Mouse (Mus musculus) thymus, adult 2 months (tissue): ENCODE measurements around the gene Nat8. TPM values are rescaled to one million over a fixed set of nuclear protein-coding genes. Genes with fewer than 3 reads are reported as not detected.

ENCODE experiments used
- DNase-seq: peaks from one replicate; pipeline ENCODE4 v3.0.0; 2021
- H3K27ac ChIP-seq: fragments of 200-500 bp; 2 replicates; pipeline ENCODE4 v1.5.1; 2012; ENCODE audit warnings: low read length, control low read depth; ENCODE audit not compliant: control insufficient read depth, insufficient read depth
- H3K27me3 ChIP-seq: fragments of 200-500 bp; 2 replicates; pipeline ENCODE4 v1.6.1; 2012; ENCODE audit warnings: mild to moderate bottlenecking, low read length, moderate library complexity, mixed read lengths; ENCODE audit not compliant: control insufficient read depth, insufficient read depth
- H3K36me3 ChIP-seq: fragments of 200-500 bp; 2 replicates; pipeline ENCODE4 v1.6.1; 2012; ENCODE audit warnings: mild to moderate bottlenecking, low read length, moderate library complexity; ENCODE audit not compliant: control insufficient read depth, insufficient read depth
- H3K4me1 ChIP-seq: fragments of 200-500 bp; replicated peaks from 2 replicates; pipeline ENCODE4 v1.6.1; 2012; ENCODE audit warnings: low read length; ENCODE audit not compliant: control insufficient read depth, insufficient read depth
- H3K4me3 ChIP-seq: fragments of 200-500 bp; 2 replicates; pipeline ENCODE4 v1.5.1; 2012; ENCODE audit warnings: mild to moderate bottlenecking, low read length, control low read depth, moderate library complexity; ENCODE audit not compliant: control insufficient read depth, insufficient read depth
- CTCF ChIP-seq: fragments of 200-500 bp; IDR thresholded peaks from 2 replicates; pipeline ENCODE4 v1.5.1; 2012; ENCODE audit warnings: mild to moderate bottlenecking, control low read depth, low read length, moderate library complexity, borderline replicate concordance; ENCODE audit not compliant: control insufficient read depth, poor library complexity, insufficient read depth; ENCODE audit errors: extremely low read depth
- POLR2A ChIP-seq: fragments of 200-500 bp; IDR thresholded peaks from 2 replicates; pipeline ENCODE4 v1.6.1; 2012; ENCODE audit warnings: mild to moderate bottlenecking, low read length, control low read depth, moderate library complexity; ENCODE audit not compliant: control insufficient read depth, poor library complexity, insufficient read depth; ENCODE audit errors: extremely low read depth
- WGBS: fragments of 180-500 bp; shearing (Covaris S2); methylation state at CpG from one replicate; pipeline ENCODE4 v1.1.7; 2018; 5-methylcytosine and 5-hydroxymethylcytosine counted together
- polyA plus RNA-seq: library from polyadenylated mRNA; depleted of rRNA; stranded (reverse); fragments of >200 nt; gene quantifications from 2 replicates; pipeline ENCODE4 v1.2.3, GENCODE M21; 2012

Gene Nat8
- polyA plus RNA-seq, 1 experiment: 0.35 TPM

GRCm38 (mm10) chr6:85863136-85863535 is 31.3 kb upstream of the Nat8 start:
- no peaks in the 10 kb centered on the region for H3K27me3 ChIP-seq
- H3K27ac ChIP-seq: no peak overlapping the region
- H3K4me1 ChIP-seq: no peaks in the 10 kb centered on the region
- H3K4me3 ChIP-seq: no peak overlapping the region
- no peak for DNase-seq
- TF ChIP-seq CTCF: no peak
- no peak for TF ChIP-seq POLR2A
- WGBS: 91% methylated on average over 2 of the region's 2 CpGs
- H3K36me3 ChIP-seq: no peaks in the 10 kb centered on the region

GRCm38 (mm10) chr6:85862565-85862964 is 30.7 kb upstream of the Nat8 start:
- Histone ChIP-seq H3K4me3 (no peak overlapping the region), H3K27ac (no peak overlapping the region), H3K27me3 (no peaks in the 10 kb centered on the region), H3K36me3 (no peaks in the 10 kb centered on the region), H3K4me1 (no peaks in the 10 kb centered on the region)
- no peak for DNase-seq
- WGBS: 83% methylated on average over 3 of the region's 3 CpGs
- TF ChIP-seq POLR2A: no peak
- no peak for TF ChIP-seq CTCF

- H3K4me1 ChIP-seq: no peaks in the 10 kb centered on the region
- no peak for DNase-seq
- no peaks in the 10 kb centered on the region for H3K36me3 ChIP-seq
- 98% methylated on average over 3 of the region's 3 CpGs for WGBS
- no peak overlapping the region for H3K27ac ChIP-seq
- H3K4me3 ChIP-seq: no peak overlapping the region
- no peaks in the 10 kb centered on the region for H3K27me3 ChIP-seq
- TF ChIP-seq POLR2A (no peak), CTCF (no peak)
Observed at GRCm38 (mm10) chr6:85861247-85861646, 29.4 kb upstream of the Nat8 start.

GRCm38 (mm10) chr6:85856194-85856678 is 24.4 kb upstream of the Nat8 start:
- 97% methylated on average over 1 of the region's 1 CpGs for WGBS
- Histone ChIP-seq H3K36me3 (no peaks in the 10 kb centered on the region), H3K27ac (no peak overlapping the region), H3K4me3 (no peak overlapping the region), H3K27me3 (no peaks in the 10 kb centered on the region), H3K4me1 (no peaks in the 10 kb centered on the region)
- no peak for DNase-seq
- TF ChIP-seq CTCF: no peak
- no peak for TF ChIP-seq POLR2A

- H3K36me3 ChIP-seq: no peaks in the 10 kb centered on the region
- no peaks in the 10 kb centered on the region for H3K27me3 ChIP-seq
- H3K4me3 ChIP-seq: no peak overlapping the region
- H3K27ac ChIP-seq: no peak overlapping the region
- 93% methylated on average over 3 of the region's 3 CpGs for WGBS
- H3K4me1 ChIP-seq: no peaks in the 10 kb centered on the region
- no peak for TF ChIP-seq POLR2A
- TF ChIP-seq CTCF: no peak
- no peak for DNase-seq
Observed at GRCm38 (mm10) chr6:85853481-85853880, 21.6 kb upstream of the Nat8 start.

- no peak for DNase-seq
- TF ChIP-seq CTCF (no peak), POLR2A (no peak)
- H3K27ac ChIP-seq: no peak overlapping the region
- H3K27me3 ChIP-seq: no peaks in the 10 kb centered on the region
- WGBS: 46% methylated on average over 7 of the region's 7 CpGs
- no peak overlapping the region for H3K4me3 ChIP-seq
- no peaks in the 10 kb centered on the region for H3K36me3 ChIP-seq
- no peaks in the 10 kb centered on the region for H3K4me1 ChIP-seq
Observed at GRCm38 (mm10) chr6:85851062-85851773, 19.3 kb upstream of the Nat8 start.

- Histone ChIP-seq H3K36me3 (no peaks in the 10 kb centered on the region), H3K27ac (no peak overlapping the region), H3K4me3 (no peak overlapping the region), H3K4me1 (no peaks in the 10 kb centered on the region), H3K27me3 (no peaks in the 10 kb centered on the region)
- DNase-seq: no peak
- TF ChIP-seq POLR2A (no peak), CTCF (no peak)
- WGBS: 79% methylated on average over 2 of the region's 2 CpGs
Observed at GRCm38 (mm10) chr6:85849240-85849639, 17.4 kb upstream of the Nat8 start.
